Mouse (Mus musculus) heart, postnatal 0 days (tissue): Measurements from ENCODE around the gene Tmprss11e. TPM values are rescaled to one million over a fixed set of nuclear protein-coding genes. Genes with fewer than 3 reads are reported as not detected.

Experiments used
- ATAC-seq: fragments of 200-750 bp; cut with Nextera tagmentation; 2 replicates; pipeline ENCODE4 v1.8.0; 2017; ENCODE audit warnings: low read depth, moderate number of reproducible peaks, moderate library complexity; ENCODE audit not compliant: insufficient read depth
- DNase-seq: peaks from one replicate; pipeline ENCODE4 v3.0.0-alpha.2; 2016; ENCODE audit warnings: low spot score
- H3K27ac ChIP-seq: fragments of 300-500 bp; sonication (generic); 2 replicates; pipeline ENCODE4 v1.5.1; 2014; ENCODE audit warnings: low read depth, mild to moderate bottlenecking
- H3K27me3 ChIP-seq: fragments of 300-500 bp; sonication (generic); 2 replicates; pipeline ENCODE4 v1.6.1; 2014; ENCODE audit warnings: low read length, mixed read lengths; ENCODE audit not compliant: control insufficient read depth, insufficient read depth
- H3K36me3 ChIP-seq: fragments of 300-500 bp; sonication (generic); replicated peaks from 2 replicates; pipeline ENCODE4 v1.6.1; 2014; ENCODE audit warnings: low read length, mixed read lengths; ENCODE audit not compliant: control insufficient read depth, insufficient read depth
- H3K4me1 ChIP-seq: fragments of 300-500 bp; sonication (generic); 2 replicates; pipeline ENCODE4 v1.6.1; 2014; ENCODE audit warnings: antibody characterized with exemption; ENCODE audit not compliant: control insufficient read depth, insufficient read depth
- H3K4me2 ChIP-seq: fragments of 300-500 bp; sonication (generic); 2 replicates; pipeline ENCODE4 v1.6.1; 2014; ENCODE audit warnings: low read depth, mild to moderate bottlenecking, low read length, moderate library complexity
- H3K4me3 ChIP-seq: fragments of 300-500 bp; sonication (generic); 2 replicates; pipeline ENCODE4 v1.5.1; 2014; ENCODE audit warnings: low read depth, low read length
- H3K9ac ChIP-seq: fragments of 300-500 bp; sonication (generic); replicated peaks from 2 replicates; pipeline ENCODE4 v1.6.1; 2014; ENCODE audit warnings: low read depth, low read length, mixed read lengths
- H3K9me3 ChIP-seq: fragments of 300-500 bp; sonication (generic); replicated peaks from 2 replicates; pipeline ENCODE4 v1.6.1; 2016; ENCODE audit warnings: low read length; ENCODE audit not compliant: control insufficient read depth
- CTCF ChIP-seq: IDR thresholded peaks from 2 replicates; pipeline ENCODE4 v1.5.1; 2016; ENCODE audit warnings: antibody characterized with exemption, control low read depth, low read depth
- EP300 ChIP-seq: IDR thresholded peaks from 2 replicates; pipeline ENCODE4 v1.6.1; 2016; ENCODE audit warnings: antibody characterized with exemption, low read depth
- WGBS: fragments of 180-500 bp; shearing (Covaris S2); extraction: QIAGEN DNeasy Blood & Tissue Kit; methylation state at CpG from one replicate; pipeline ENCODE4 v1.1.7; 2014; 5-methylcytosine and 5-hydroxymethylcytosine counted together
- polyA plus RNA-seq: library from polyadenylated mRNA; unstranded; fragments of >200 nt; fragmentation: Nextera tagmentation; extraction: Ambion mirVana; gene quantifications from 2 replicates; pipeline ENCODE4 v1.2.1, GENCODE M21; 2015
- total RNA-seq: library from RNA; depleted of rRNA; stranded (reverse); fragments of >200 nt; gene quantifications from 2 replicates; pipeline ENCODE4 v1.2.3, GENCODE M21; 2014; ENCODE audit warnings: low replicate concordance

Tmprss11e gene
- total and polyA plus RNA-seq, 2 experiments from 2014 or later = 0.08 TPM; not detected in 1

DNA sequence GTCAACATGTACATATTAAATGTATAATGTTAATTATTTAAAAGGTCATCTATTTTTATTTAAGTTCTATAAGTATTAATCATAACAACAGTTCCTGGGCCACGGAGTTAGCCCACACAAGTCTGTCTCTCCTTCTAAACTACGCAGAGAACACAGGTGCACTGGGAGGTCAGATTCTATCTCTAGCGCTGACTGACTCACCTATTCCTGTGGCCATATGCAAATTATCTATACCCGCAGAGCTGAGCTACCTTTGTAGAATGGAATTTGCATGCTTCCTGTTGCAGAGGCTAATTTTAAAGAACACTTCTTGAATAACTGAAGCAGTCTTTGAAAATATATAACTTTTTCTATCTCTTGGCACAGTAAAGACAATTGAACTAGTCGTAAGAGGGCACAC is 4.5 kb downstream of the Tmprss11e start:
- H3K27me3 ChIP-seq = no peaks in the 10 kb centered on the region
- H3K4me1 ChIP-seq = no peaks in the 10 kb centered on the region
- no peak for TF ChIP-seq CTCF
- TF ChIP-seq EP300 = no peak
- no peak for DNase-seq
- H3K4me2 ChIP-seq = no peak overlapping the region
- no peaks in the 10 kb centered on the region for H3K36me3 ChIP-seq
- WGBS = 67% methylated on average over 5 of the region's 5 CpGs
- no peak overlapping the region for H3K27ac ChIP-seq
- no peak overlapping the region for H3K4me3 ChIP-seq
- ATAC-seq = no peak
- H3K9ac ChIP-seq = no peak overlapping the region
- H3K9me3 ChIP-seq = no peaks in the 10 kb centered on the region

DNA sequence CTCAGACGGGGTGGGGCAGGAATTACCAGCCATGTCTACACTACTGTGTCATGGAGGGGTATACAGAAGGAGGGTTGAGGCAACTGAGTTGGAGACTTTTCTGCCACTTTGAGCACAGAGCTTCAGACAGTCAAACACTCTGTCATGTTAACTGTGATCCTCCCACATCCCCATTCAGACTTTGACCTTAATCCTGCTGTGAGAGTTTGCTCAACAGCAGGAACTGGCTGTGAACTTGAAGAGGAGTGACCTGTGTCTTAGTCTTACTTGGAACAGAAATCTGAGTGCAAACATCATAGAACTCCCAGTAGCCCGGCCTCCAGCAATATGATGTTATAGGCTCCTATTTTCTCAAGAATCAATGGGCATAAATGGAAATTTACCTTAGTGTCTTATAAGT is 9.8 kb downstream of the Tmprss11e start:
- Histone ChIP-seq H3K27ac (no peak overlapping the region), H3K36me3 (no peaks in the 10 kb centered on the region), H3K4me3 (no peak overlapping the region), H3K9me3 (no peaks in the 10 kb centered on the region), H3K27me3 (no peaks in the 10 kb centered on the region), H3K9ac (no peak overlapping the region), H3K4me2 (no peak overlapping the region), H3K4me1 (no peaks in the 10 kb centered on the region)
- 63% methylated on average over 2 of the region's 2 CpGs for WGBS
- TF ChIP-seq EP300 (no peak), CTCF (no peak)
- no peak for DNase-seq
- ATAC-seq = no peak

DNA sequence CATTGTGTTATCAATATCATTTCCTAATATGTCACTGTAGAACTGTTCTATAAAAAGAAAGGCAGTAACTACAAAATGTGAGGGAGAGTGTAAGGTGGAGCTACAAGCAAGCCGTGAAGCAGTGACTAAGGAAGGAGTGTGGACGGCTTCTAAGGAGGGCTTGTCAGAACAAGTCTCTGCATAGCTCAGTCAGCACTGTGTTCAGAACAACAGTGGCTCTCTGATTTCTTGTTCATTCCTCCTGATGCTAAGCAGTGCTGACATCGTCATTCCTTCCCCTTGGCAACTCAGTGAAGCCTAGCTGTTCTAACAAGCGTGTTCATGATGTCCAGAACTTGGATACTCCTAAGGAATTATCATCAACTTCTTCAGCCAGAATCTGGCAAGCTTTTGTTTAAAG is 15.0 kb downstream of the Tmprss11e start:
- ATAC-seq (no peak), DNase-seq (peak; percentile 10)
- no peak overlapping the region for H3K4me3 ChIP-seq
- no peaks in the 10 kb centered on the region for H3K36me3 ChIP-seq
- H3K9ac ChIP-seq = no peak overlapping the region
- H3K4me1 ChIP-seq = no peaks in the 10 kb centered on the region
- WGBS = 22% methylated on average over 4 of the region's 4 CpGs
- no peak overlapping the region for H3K27ac ChIP-seq
- H3K27me3 ChIP-seq = no peaks in the 10 kb centered on the region
- TF ChIP-seq CTCF = no peak
- no peak for TF ChIP-seq EP300
- H3K9me3 ChIP-seq = no peaks in the 10 kb centered on the region
- no peak overlapping the region for H3K4me2 ChIP-seq

GRCm38 (mm10) chr5:86728574-86728973 is 17.0 kb downstream of the Tmprss11e start:
- Histone ChIP-seq H3K4me2 (no peak overlapping the region), H3K9ac (no peak overlapping the region), H3K4me3 (no peak overlapping the region), H3K27ac (no peak overlapping the region), H3K27me3 (no peaks in the 10 kb centered on the region), H3K4me1 (no peaks in the 10 kb centered on the region), H3K9me3 (no peaks in the 10 kb centered on the region), H3K36me3 (no peaks in the 10 kb centered on the region)
- ATAC-seq = no peak
- 61% methylated on average over 6 of the region's 6 CpGs for WGBS
- no peak for DNase-seq
- TF ChIP-seq CTCF = no peak
- TF ChIP-seq EP300 = no peak

- ATAC-seq = no peak
- DNase-seq = peak; percentile 9
- H3K27me3 ChIP-seq = no peaks in the 10 kb centered on the region
- H3K36me3 ChIP-seq = no peaks in the 10 kb centered on the region
- 52% methylated on average over 9 of the region's 9 CpGs for WGBS
- H3K9me3 ChIP-seq = no peaks in the 10 kb centered on the region
- no peak overlapping the region for H3K4me3 ChIP-seq
- H3K4me1 ChIP-seq = no peaks in the 10 kb centered on the region
- peak overlapping the region; percentile 23 for H3K4me2 ChIP-seq
- no peak overlapping the region for H3K9ac ChIP-seq
- TF ChIP-seq CTCF (no peak), EP300 (no peak)
- H3K27ac ChIP-seq = no peak overlapping the region
These were observed 18.6 kb downstream of the Tmprss11e start for GRCm38 (mm10) chr5:86727033-86727432.

DNA sequence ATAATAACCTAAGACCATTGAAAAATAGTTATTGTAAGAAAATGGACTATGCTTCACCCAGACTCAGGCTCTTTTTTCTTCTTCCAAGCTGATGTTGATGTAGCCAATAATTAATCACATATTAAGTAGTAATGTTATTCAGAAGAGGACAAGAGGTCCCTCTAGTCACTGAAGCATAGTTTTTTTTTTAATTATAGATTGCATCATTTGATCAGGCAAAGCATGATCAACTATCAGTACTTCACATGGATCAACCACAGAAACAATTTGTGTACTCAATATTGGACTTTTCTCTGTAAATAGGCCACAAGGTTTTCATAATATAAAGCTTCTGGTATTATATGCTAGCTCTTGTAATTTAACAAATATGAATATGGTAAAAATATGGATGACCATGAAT is 20.6 kb downstream of the Tmprss11e start:
- H3K27ac ChIP-seq = no peak overlapping the region
- H3K4me2 ChIP-seq = no peak overlapping the region
- H3K4me3 ChIP-seq = no peak overlapping the region
- H3K4me1 ChIP-seq = no peaks in the 10 kb centered on the region
- ATAC-seq (no peak), DNase-seq (no peak)
- H3K36me3 ChIP-seq = no peaks in the 10 kb centered on the region
- TF ChIP-seq CTCF = no peak
- no peak for TF ChIP-seq EP300
- no peaks in the 10 kb centered on the region for H3K27me3 ChIP-seq
- no peaks in the 10 kb centered on the region for H3K9me3 ChIP-seq
- no peak overlapping the region for H3K9ac ChIP-seq
